Mouse (Mus musculus): ENCODE measurements at regions not wholly inside any gene's neighbourhood (a gene's known extent, or its start where the extent isn't known, plus 50 kb on each side); places are given as distances from the start of the nearest gene placed in this dataset.

- no peak for DNase-seq
- intact Hi-C loops (cut with DNase I), result no loop called here
These were observed 339.6 kb downstream of the Slc4a3 start for GRCm38 (mm10) chr1:75885632-75886031.

GRCm38 (mm10) chr1:75888499-75889208 is 342.6 kb downstream of the Slc4a3 start:
- DNase-seq, result no peak
- intact Hi-C loops (cut with DNase I), result no loop called here

GRCm38 (mm10) chr1:75889847-75890591 is 344.0 kb downstream of the Slc4a3 start:
- no peak for DNase-seq
- intact Hi-C loops (cut with DNase I), result no loop called here

- intact Hi-C loops (cut with DNase I), result no loop called here
- no peak for DNase-seq
These were observed 344.7 kb downstream of the Slc4a3 start for GRCm38 (mm10) chr1:75890636-75891276.

GRCm38 (mm10) chr1:75895550-75895949 is 349.5 kb downstream of the Slc4a3 start:
- DNase-seq, result no peak
- intact Hi-C loops (cut with DNase I), result no loop called here

GRCm38 (mm10) chr1:75901146-75901545 is 355.1 kb downstream of the Slc4a3 start:
- intact Hi-C loops (cut with DNase I), result no loop called here

GRCm38 (mm10) chr1:75905699-75906470 is 359.8 kb downstream of the Slc4a3 start:
- DNase-seq, result no peak
- intact Hi-C loops (cut with DNase I), result no loop called here

More at GRCm38 (mm10) chr1:75901146-75901545, 355.1 kb downstream of the Slc4a3 start:
- no peak for DNase-seq

- intact Hi-C loops (cut with DNase I), result no loop called here
These were observed 369.2 kb downstream of the Slc4a3 start for GRCm38 (mm10) chr1:75915311-75915710.

GRCm38 (mm10) chr1:75916181-75916580 is 370.1 kb downstream of the Slc4a3 start:
- intact Hi-C loops (cut with DNase I), result no loop called here
- DNase-seq, result no peak

More at GRCm38 (mm10) chr1:75915311-75915710, 369.2 kb downstream of the Slc4a3 start:
- DNase-seq, result no peak

- DNase-seq, result no peak
- intact Hi-C loops (cut with DNase I), result no loop called here
These were observed 373.1 kb downstream of the Slc4a3 start for GRCm38 (mm10) chr1:75919134-75919533.

- DNase-seq, result no peak
- intact Hi-C loops (cut with DNase I), result loop anchor here (2.0 kb wide), 1 partner anchor 1592 kb away; no protein-coding TSS in a partner anchor
These were observed 379.0 kb downstream of the Slc4a3 start for GRCm38 (mm10) chr1:75925046-75925445.

GRCm38 (mm10) chr1:75925802-75926201 is 379.7 kb downstream of the Slc4a3 start:
- DNase-seq, result peak; percentile 87 to 89
- intact Hi-C loops (cut with DNase I), result loop anchor here (2.0 kb wide), 1 partner anchor 1591 kb away; no protein-coding TSS in a partner anchor

GRCm38 (mm10) chr1:75931852-75932251 is 385.8 kb downstream of the Slc4a3 start:
- intact Hi-C loops (cut with DNase I), result no loop called here
- no peak for DNase-seq

- DNase-seq, result peak in 1 of 2 experiments; percentile 17
- intact Hi-C loops (cut with DNase I), result no loop called here
These were observed 387.8 kb downstream of the Slc4a3 start for GRCm38 (mm10) chr1:75933831-75934230.

- intact Hi-C loops (cut with DNase I), result no loop called here
- DNase-seq, result no peak
These were observed 388.7 kb downstream of the Slc4a3 start for GRCm38 (mm10) chr1:75934761-75935160.

- DNase-seq, result no peak
- intact Hi-C loops (cut with DNase I), result no loop called here
These were observed 389.8 kb downstream of the Slc4a3 start for GRCm38 (mm10) chr1:75935866-75936265.

GRCm38 (mm10) chr1:75936596-75936995 is 390.5 kb downstream of the Slc4a3 start:
- DNase-seq, result peak in 1 of 2 experiments; percentile 8
- intact Hi-C loops (cut with DNase I), result no loop called here

- intact Hi-C loops (cut with DNase I), result no loop called here
- no peak for DNase-seq
These were observed 391.3 kb downstream of the Slc4a3 start for GRCm38 (mm10) chr1:75937331-75937730.

GRCm38 (mm10) chr1:75946290-75946839 is 400.3 kb downstream of the Slc4a3 start:
- intact Hi-C loops (cut with DNase I), result no loop called here
- DNase-seq, result no peak

Data from gastrocnemius, postnatal 36 days (tissue).